Mouse (Mus musculus) telencephalon, adult 2 months (tissue): Measurements from ENCODE around the gene Plcd4.
"Not testable (repeated sequence)": the region's sequence is repeated elsewhere in the genome, so short reads cannot be mapped to it uniquely, and the experiment has no call there.

Source experiments
- DNase-seq: peaks from one replicate; pipeline ENCODE4 v3.0.0-alpha.2; 2011; ENCODE audit warnings: low read depth, low spot score

The Plcd4 gene

DNA sequence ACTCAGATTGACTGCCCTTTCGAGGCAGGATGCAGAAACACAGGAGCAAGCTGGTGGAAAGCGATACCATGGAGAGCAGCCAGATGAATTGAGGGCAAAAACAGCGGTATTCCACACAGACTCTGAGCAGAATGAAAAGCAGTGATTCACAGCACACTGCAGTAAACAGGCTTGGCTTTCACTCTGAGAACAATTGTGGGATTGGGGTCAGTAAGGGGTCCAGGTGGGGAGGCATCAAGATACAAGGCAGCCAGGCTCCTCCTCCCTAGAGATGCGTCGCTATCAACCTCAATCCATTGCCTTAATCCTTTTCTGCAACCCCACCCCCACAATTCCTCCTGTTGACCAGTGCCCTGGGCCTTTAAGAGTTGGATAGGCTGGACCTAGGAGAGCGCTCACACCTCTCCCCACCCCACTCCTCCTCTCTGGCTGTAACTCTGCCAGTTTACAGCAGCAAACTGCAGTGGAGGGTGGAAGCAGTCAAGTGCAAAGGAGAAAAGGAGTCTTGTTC lies at the start of gene Plcd4:
Gene Plcd4, plus strand, starts transcription at position 438 of the 511 bp plus-strand sequence.
- DNase-seq, result peak; percentile 16

DNA sequence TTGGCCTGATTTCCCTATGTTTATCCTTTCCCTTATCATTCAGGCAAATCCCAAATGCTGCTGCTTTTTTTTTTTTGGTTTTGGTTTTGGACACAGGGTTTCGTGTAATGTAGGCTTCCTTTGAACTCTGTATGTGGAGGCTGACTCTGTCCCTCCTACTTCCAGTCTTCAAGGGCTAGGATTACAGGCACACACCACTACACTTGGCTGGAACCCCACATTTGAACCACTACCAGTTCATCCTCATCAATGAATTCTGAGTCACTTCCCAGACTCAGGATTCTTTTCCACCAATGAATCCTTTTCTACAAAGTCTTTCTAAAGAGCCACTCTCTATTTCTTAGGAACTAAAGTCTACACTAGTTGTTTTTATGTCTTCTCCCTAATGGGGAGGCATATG lies 41.6 kb upstream of the Plcd4 start:
- DNase-seq, result no peak

DNA sequence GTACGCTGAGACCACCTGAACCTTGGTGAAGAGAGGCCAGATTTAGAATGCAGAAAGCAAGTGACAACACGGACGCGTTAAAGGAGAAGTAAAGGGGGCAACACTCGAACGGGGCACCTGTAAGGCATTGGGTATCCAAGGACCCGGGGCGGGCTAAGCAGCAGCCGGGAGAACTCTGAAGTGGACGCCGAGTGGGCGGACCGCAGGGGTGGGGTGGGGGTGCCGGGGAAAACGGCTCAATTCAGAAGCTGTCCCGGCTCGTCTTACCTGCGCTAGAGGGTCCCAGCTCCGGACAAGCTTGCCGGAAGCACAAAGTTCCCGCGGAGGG lies 37.3 kb upstream of the Plcd4 start:
- DNase-seq, result no peak

DNA sequence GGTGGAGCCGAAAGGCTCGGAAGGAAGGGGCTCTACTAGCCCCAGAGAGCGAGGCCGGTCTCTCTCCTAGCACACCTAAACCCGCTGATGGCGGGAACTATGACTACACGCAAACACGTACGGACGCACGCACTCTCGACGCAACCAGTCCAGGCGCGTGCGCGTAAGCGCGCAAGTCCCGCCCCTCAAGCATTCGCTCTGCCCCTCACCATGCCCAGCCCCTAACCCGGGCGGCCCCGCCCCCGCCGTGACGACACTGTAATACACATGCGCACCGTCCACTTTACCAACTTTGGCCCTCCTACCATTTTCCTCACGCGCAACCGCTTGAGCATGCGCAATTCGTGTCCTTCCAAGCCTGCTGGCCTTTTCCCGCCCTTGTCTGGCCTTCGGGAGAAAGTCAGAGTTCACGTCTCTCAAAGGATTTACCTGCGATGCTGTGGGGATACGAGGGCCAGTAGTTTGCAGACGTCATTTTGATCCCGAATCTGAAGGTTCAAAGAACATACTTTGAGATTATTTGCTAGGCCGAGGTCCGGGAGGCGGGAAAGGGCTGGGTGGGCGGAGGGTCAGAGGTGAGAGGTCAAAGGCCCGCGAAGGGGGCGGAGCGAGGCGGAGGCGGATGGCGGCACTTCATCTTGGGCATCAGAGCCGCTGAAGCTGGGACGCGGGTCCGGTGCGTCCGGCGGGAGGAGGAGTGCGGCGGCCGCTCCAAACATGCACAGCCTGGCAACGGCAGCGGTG lies 36.8 kb upstream of the Plcd4 start, which contains the start of gene Cnot9:
Gene Cnot9, plus strand, starts transcription at position 338 of the 744 bp plus-strand sequence.
- DNase-seq, result peak; percentile 98

DNA sequence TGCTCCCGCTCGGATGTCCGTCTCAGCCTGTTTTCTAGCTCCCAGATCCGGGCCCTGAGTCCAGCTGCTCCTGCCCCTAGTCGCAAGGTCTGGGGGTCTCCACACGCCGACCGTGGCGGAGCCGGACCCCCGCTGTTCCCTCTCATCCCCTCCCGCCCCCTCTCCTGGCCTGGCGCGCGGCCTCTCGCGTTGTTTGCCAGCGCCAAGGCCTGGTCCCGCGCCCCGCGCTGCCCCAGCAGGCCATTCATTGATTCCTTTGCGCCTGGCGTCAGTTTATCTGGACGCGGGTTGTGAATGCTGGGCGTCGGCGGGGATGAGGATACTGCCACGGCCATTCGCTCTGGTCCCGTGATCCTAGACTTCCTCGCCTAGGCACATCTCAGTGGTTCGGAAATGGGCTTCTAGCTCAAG lies 36.2 kb upstream of the Plcd4 start:
- DNase-seq, result no peak

DNA sequence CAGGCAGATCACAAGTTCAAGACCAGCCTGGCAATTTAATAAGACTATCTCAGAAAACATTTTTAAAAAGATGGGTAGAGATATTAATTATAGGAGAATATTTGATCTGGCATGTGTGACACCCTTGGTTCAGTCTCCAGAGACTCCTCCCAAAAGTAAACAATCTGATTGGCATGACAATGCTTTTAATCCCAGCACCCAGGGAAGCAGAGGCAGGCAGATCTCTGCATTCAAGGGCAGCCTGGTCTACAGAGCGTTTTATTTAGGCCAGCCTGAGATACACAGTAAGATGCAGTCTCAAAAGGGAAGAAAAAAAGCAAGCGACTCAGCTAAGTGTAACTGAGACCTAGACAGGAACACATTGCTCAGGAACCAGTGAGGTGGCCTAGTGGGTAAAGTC lies 34.9 kb upstream of the Plcd4 start:
- no peak for DNase-seq

DNA sequence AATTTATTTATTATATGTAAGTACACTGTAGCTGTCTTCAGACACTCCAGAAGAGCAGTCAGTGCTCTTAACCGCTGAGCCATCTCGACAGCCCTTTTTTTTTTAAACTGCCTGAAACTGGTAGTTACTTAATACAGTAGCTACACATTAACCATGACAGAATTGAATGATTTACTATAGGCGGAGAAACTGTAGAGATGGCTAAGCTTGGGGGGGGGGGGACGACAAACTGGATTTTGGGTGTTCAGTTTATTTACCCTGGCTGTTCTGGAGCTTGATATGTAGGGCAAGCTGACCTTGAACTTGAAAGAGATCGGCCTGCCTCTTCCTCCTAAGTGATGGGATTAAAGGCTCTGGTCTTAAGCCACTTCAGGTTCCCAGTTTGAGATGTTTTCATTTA lies 31.4 kb upstream of the Plcd4 start:
- no peak for DNase-seq

DNA sequence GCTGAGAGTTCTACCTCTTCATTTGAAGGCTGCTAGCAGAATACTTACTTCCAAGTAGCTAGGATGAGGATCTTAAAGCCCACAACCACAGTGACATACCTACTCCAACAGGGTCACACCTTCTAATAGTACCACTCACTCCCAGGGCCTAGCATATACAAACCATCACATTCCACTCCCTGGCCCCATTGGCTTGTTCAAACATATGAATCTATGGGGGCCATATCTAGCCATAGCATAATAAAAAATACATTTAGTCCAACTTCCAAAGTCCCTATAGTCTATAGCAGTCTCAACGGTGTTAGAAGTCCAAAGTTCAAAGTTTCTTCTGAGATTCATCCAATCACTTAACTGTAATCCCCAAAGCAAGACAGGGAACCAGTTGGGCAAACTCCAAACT lies 29.7 kb upstream of the Plcd4 start:
- DNase-seq, result not testable (repeated sequence)

DNA sequence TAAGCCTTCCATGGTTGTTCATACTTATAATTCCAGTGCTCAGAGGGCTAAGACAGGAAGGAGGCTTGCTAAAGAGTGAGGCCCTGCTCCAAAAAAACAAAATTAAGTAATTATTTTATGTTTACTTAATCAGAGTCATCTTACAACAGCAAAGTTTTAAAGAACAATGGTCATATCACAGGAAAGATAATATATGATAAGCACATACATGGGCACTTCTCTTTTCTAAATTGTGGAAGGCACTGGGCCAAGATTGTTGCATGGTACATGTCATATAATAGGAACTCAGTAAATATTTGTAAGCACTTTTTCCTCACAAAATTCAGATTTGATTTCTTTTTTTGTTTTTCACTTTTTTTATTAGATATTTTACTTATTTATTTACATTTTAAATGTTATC lies 22.8 kb upstream of the Plcd4 start:
- DNase-seq, result no peak

DNA sequence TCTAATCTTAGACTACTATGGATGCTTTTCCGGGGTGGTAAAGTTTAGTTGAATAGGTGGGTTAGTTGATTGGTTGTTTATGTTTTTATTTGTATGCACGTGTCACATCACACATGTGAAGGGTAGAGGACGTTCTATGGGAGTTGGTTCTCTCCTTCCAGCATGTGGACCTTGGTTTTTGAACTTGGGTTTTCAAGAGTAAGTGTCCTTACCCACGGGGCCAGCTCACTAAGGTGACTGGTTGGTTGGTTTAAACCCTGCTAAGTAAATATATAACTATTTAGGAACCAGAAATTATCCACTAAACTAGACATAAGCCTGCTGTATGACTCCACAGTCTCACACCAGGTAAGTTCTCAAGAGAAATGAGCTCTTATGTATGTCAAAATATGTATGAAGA lies 17.9 kb upstream of the Plcd4 start:
- DNase-seq, result no peak

DNA sequence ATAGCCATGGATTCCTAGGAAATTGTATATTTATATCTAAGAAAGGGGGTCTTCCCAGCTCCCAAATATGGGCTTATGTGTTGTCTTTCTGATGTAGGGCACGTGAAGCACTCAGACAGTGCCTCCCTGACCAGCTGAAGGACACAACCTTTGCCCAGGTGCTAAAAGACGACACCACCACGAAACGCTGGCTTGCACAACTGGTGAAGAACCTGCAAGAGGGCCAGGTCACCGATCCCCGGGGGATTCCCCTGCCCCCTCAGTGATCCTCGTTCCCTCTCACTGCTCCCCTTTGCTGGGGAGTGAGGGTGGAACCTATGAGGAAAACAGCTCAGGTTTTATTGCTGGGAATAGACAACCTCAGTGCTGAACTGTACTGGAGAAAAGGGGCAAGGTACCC lies 14.1 kb upstream of the Plcd4 start:
- no peak for DNase-seq

DNA sequence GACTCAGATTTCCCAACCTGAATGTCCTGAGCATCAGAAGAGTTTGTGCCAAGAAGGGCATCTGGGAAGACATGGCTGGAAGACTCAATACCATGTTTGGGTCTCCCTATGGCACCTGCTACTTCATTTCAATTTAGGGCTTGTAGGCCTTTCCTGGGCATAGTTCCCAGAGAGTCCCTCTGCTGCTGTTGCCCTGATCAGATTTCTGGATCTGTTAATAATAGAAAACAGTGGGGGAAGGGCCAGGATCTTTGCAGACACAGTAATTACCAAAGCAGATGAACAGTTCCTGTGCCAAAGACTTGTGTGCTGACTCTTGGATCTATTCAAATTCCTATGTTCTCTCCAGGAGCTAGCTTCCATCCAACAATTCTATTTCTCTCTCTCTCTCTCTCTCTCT lies 4.0 kb upstream of the Plcd4 start:
- DNase-seq, result peak; percentile 46

DNA sequence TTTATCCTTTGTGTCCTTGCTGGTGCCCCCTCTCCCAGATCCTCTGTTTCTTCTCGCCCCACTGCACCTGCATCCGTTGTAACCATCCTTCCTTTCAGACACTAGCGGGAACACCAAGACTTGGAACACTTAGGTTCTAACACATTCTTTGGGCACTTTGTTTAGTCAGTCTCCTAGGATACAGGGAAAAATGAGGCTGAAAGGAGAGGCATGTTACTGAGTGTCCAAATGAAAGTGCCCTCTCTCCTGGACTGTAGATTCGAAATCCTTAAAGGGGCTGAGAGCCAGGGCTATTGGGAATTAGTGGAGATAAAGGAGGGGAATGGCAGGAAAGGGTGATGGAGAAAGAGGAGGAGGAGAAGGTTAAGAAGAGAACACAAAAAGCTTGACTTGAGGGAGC lies 1.5 kb downstream of the Plcd4 start, which contains the start of gene Usp37:
Gene Usp37, minus strand, starts transcription at position 101 of the 400 bp plus-strand sequence.
- DNase-seq, result no peak

DNA sequence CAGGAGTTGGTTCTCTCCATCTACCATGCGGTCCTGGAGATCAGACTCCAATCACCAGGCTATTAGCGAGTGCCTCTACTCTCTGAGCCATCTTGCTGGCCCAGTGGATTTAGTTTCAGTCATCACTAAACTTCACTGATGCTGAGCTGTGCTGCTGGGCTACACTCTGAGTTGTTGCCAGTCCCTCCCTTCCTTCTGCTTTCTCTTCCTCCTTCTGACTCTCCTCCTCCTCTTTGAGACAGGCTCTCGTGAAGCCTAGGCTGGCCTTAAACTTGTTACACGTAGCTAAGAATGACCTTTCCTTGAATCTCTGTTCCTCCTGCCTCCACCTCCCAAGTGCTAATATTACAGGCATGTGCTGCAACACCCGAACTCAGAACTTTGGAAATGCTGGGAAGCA lies 16.4 kb downstream of the Plcd4 start:
- no peak for DNase-seq

DNA sequence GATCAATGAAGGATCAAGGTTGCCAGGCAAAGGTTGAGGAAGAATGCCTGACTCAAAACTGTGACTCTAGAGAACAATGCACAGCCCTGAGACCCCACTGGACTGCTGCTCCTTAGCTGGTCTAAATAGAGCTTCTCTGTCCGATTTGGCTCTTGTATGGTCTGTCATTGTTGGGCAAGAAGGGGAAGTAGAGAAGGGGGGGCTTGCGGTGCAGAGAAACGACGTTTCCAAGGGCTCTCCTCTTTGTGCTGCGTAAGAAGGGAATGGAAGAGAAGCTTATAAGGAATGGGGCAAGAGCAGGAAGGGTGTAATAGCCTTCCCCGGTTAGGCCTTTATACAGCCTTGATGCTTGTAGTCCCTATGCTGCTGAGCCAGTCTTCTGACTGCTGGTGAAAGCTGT lies 23.1 kb downstream of the Plcd4 start:
- no peak for DNase-seq

DNA sequence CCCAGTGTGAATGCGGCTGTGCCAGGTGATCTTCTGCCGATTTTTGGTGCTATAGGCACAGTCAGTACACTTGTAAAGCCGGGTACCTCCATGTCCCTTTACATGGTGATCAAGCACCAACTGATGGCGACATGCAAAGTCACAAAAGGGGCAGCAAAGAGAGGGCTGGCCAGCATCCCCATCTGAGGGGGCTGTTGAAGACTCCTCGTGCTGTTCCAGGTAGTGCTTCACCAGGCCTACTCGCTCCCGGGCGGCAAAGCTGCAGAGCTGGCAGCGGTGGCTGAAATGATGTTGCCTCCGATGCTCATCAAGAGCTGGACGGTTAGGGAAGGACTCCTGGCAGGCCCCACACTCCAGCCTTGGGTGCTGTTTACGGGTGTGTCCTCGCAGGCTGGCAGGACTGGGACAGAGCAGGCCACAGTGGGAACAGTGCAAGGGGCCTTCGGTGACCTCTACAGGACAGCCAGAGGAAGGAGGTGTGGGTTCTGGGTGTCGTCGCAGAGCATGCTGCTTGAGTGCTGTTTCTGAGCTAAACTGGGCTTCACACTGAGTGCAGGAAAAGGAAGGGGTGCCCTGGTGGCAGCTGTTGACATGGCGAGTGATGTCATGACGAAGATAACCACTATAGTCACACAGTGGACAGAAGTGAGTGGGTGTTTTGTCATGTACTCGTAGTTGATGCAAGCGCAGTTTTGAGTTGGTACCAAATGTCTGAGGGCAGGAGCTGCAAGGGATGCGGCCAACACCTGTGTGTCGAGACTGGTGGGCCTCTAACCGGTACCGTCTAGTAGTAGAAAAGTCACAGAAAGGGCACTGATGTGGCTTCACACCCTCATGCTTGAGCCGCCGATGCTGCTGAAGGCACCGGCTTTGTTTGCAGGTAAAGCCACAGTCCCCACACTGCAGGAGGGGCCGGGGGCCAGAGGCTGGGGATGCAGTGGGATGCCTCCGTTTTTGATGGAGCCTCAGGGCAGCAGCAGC lies 27.3 kb downstream of the Plcd4 start:
- no peak for DNase-seq

DNA sequence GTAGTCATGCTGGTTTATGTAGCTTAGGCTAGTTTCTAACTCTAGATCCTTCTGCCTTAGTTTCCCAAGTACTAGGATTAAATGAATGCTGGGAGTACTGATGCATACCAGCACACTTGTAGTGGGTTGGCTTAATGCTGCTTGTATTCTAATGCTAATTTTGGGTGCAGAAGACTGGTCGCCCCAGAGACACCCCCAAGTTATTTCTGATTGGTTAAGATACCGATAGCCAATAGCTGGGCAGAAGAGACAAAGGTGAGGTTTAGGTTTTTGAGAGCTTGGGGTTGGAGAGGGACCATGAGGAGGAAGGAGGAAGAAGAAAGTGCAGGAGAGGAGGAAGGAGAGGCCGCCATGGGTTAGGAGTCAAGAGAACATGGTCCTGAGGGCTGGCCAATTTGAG lies 39.9 kb downstream of the Plcd4 start:
- no peak for DNase-seq

DNA sequence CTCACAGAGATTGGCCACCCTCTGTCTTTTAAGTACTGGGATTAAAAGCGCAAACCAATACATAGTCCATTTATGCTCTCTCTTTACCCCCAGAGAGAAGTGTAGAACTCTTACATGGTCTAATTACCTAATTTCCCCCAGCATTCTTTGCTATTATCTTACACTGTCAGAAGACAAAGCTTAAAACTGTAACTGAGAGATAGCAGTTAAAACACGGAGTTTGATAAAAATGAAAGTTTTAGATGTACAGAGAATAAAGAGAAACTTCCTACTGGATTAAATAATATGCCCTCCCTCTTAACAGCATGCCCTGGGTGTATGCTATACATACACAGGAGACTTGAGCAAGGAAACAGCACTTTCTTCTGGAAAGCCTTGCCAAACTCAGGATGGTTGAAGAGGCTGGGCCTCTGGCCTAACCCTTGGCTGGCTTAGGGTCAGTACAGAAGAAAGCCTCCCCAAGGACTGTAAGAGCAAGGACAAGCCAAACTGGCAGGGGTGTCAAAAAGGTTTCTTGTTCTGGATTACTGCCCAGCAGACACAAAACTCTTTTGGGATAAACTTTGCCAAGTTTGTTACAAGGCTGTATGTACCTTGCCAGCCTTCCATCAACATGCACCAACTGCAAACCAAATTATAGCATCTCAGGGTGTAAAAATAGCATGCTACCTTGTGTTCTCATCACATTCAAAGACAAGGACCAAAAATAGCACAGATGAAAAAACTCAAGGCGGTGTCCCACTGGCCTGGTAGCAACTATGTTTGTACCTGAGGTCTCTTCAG lies 42.1 kb downstream of the Plcd4 start:
- DNase-seq, result no peak

DNA sequence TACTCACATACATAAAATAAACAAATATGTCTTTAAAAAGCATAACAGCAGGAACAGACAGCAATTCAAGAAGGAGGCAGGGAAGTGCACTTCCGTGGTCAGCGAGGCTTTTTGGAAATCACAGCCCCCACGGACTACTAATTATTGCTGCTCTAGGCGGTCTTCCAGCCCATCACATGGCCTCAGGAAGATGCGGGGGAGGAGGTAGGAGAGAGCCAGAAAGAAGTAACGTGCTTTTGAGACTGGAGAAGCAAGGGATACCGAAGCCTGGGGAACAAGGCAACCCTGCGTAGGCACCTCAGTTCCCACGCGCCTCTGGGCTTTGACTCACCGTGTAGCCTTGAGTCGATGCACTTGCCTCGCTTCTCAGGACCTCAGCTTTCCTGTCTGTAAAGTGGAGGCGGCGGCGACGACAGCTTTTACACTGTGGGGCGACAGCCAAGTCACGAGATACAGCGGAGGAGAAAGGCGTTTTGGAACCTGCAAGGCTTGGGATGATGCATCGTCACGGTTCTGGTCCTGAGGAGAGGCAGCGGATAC lies 44.6 kb downstream of the Plcd4 start:
- DNase-seq, result peak; percentile 72

DNA sequence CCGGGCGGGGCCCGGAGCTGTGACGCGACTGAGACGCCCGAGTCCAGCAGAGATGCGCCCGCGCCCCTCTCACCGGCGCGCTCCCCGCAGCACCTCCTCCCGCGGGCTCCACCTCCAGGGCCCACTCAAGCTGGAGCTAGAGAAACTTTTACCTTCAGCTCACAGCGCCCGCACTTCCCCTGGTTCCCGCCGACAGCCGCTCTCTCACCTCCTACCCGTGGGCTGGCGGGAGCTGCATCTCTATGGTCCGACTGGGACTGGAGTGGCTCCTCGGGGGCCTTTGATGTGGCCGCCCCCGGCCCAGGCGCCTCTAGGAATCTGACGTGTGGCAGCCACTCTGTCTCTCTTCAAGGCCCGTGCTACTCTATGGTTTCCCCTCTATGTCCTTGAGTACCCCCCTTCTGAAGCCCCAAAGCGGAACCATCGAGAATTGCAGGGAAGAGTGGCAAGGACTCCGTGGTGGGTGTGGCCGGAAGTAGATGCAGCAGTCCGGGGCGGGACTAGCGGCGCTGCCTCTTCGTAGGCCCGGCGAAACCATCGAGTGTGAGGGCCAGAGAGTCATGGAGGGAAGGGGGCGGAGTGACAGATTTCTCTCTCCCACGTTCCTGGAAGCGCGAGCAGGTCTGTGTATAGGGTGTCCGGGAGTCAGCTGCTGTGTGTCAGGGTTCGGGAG lies 45.2 kb downstream of the Plcd4 start, which contains the start of the genes Zfp142 and Bcs1l:
Gene Zfp142, minus strand, starts transcription at position 474 of the 673 bp plus-strand sequence.
Gene Bcs1l, plus strand, starts transcription at position 517 of the 673 bp plus-strand sequence.
- peak; percentile 100 for DNase-seq

DNA sequence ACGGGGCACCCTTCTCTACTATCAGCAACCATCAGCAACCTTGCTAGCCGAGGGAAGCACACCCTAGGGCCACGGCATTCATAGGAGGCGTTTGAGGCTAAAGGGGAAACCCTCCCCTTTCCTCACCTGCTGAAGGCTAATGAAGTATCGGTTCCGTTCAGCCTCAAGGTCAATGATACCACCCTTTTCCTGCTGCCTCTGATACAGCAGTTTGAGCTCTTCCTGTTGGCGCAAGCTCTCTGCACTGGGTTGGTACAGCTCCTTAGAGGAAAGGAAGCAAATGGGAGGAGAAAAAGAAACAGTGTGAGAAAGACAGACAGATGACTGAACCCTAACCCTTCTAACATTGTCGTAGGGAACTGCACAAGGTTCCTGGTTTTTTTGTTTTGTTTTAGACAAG lies 51.7 kb downstream of the Plcd4 start:
- DNase-seq, result no peak
